Mouse (Mus musculus): ENCODE results near the gene Olfr675. TPM values are rescaled to one million over a fixed set of nuclear protein-coding genes. Genes with fewer than 3 reads are reported as not detected.

Gene Olfr675
- polyA plus RNA-seq, 1 experiment from 2014 or later: not detected

Other genes starting within 250 kb of the Olfr675 start
- not detected in 2 replicates for gene Usp17lb, start 185.9 kb downstream of the Olfr675 start, polyA plus RNA-seq (2014; fragmentation: Nextera tagmentation; extraction: Ambion mirVana)
- not detected in 2 replicates for gene Usp17la, start 171.5 kb downstream of the Olfr675 start, polyA plus RNA-seq (2014; fragmentation: Nextera tagmentation; extraction: Ambion mirVana)
- gene Olfr665, start 150.4 kb downstream of the Olfr675 start, polyA plus RNA-seq (2014; fragmentation: Nextera tagmentation; extraction: Ambion mirVana): not detected in 2 replicates
- not detected in 2 replicates for gene Olfr666, start 132.5 kb downstream of the Olfr675 start, polyA plus RNA-seq (2014; fragmentation: Nextera tagmentation; extraction: Ambion mirVana)
- gene Olfr667, start 107.0 kb downstream of the Olfr675 start, polyA plus RNA-seq (2014; fragmentation: Nextera tagmentation; extraction: Ambion mirVana): not detected in 2 replicates
- gene Olfr668, start 100.4 kb downstream of the Olfr675 start, polyA plus RNA-seq (2014; fragmentation: Nextera tagmentation; extraction: Ambion mirVana): not detected in 2 replicates
- gene Olfr669, start 94.2 kb downstream of the Olfr675 start, polyA plus RNA-seq (2014; fragmentation: Nextera tagmentation; extraction: Ambion mirVana): not detected in 2 replicates
- not detected in 2 replicates for gene Olfr670, start 65.8 kb downstream of the Olfr675 start, polyA plus RNA-seq (2014; fragmentation: Nextera tagmentation; extraction: Ambion mirVana)
- not detected in 2 replicates for gene Olfr671, start 49.3 kb downstream of the Olfr675 start, polyA plus RNA-seq (2014; fragmentation: Nextera tagmentation; extraction: Ambion mirVana)
- not detected in 2 replicates for gene Olfr672, start 26.4 kb downstream of the Olfr675 start, polyA plus RNA-seq (2014; fragmentation: Nextera tagmentation; extraction: Ambion mirVana)
- gene Olfr676, start 4.2 kb upstream of the Olfr675 start, polyA plus RNA-seq (2014; fragmentation: Nextera tagmentation; extraction: Ambion mirVana): not detected in 2 replicates
- not detected in 2 replicates for gene Olfr677, start 22.9 kb upstream of the Olfr675 start, polyA plus RNA-seq (2014; fragmentation: Nextera tagmentation; extraction: Ambion mirVana)
- gene Olfr678, start 36.0 kb upstream of the Olfr675 start, polyA plus RNA-seq (2014; fragmentation: Nextera tagmentation; extraction: Ambion mirVana): not detected in 2 replicates
- not detected in 2 replicates for gene Olfr679, start 52.7 kb upstream of the Olfr675 start, polyA plus RNA-seq (2014; fragmentation: Nextera tagmentation; extraction: Ambion mirVana)
- not detected in 2 replicates for gene Olfr680-ps1, start 64.4 kb upstream of the Olfr675 start, polyA plus RNA-seq (2014; fragmentation: Nextera tagmentation; extraction: Ambion mirVana)
- not detected in 2 replicates for gene Olfr681, start 88.4 kb upstream of the Olfr675 start, polyA plus RNA-seq (2014; fragmentation: Nextera tagmentation; extraction: Ambion mirVana)
- not detected in 2 replicates for gene Olfr683, start 118.6 kb upstream of the Olfr675 start, polyA plus RNA-seq (2014; fragmentation: Nextera tagmentation; extraction: Ambion mirVana)
- not detected in 2 replicates for gene Olfr684, start 135.2 kb upstream of the Olfr675 start, polyA plus RNA-seq (2014; fragmentation: Nextera tagmentation; extraction: Ambion mirVana)
- gene Olfr685, start 157.6 kb upstream of the Olfr675 start, polyA plus RNA-seq (2014; fragmentation: Nextera tagmentation; extraction: Ambion mirVana): not detected in 2 replicates
- gene Olfr686, start 179.0 kb upstream of the Olfr675 start, polyA plus RNA-seq (2014; fragmentation: Nextera tagmentation; extraction: Ambion mirVana): not detected in 2 replicates